Mouse (Mus musculus) lung, embryonic 14.5 days (tissue): ENCODE data around the gene Rab42. TPM values are rescaled to one million over a fixed set of nuclear protein-coding genes. Genes with fewer than 3 reads are reported as not detected.

ENCODE experiments used
- ATAC-seq: fragments of 200-750 bp; cut with Nextera tagmentation; 2 replicates; pipeline ENCODE4 v1.8.0; 2017; ENCODE audit warnings: mild to moderate bottlenecking, moderate TSS enrichment, moderate library complexity; ENCODE audit not compliant: insufficient read depth
- DNase-seq: peaks from one replicate; pipeline ENCODE4 v3.0.0-alpha.2; 2015
- H3K27ac ChIP-seq: fragments of 300-500 bp; sonication (generic); 2 replicates; pipeline ENCODE4 v1.5.1; 2014; ENCODE audit warnings: low read depth, mild to moderate bottlenecking, moderate library complexity
- H3K27me3 ChIP-seq: fragments of 300-500 bp; sonication (generic); 2 replicates; pipeline ENCODE4 v1.6.1; 2014; ENCODE audit warnings: low read length, control low read depth; ENCODE audit not compliant: insufficient read depth
- H3K36me3 ChIP-seq: fragments of 300-500 bp; sonication (generic); 2 replicates; pipeline ENCODE4 v1.6.1; 2014; ENCODE audit warnings: control low read depth; ENCODE audit not compliant: insufficient read depth
- H3K4me1 ChIP-seq: fragments of 300-500 bp; sonication (generic); 2 replicates; pipeline ENCODE4 v1.6.1; 2014; ENCODE audit warnings: antibody characterized with exemption, control low read depth; ENCODE audit not compliant: insufficient read depth
- H3K4me2 ChIP-seq: fragments of 300-500 bp; sonication (generic); 2 replicates; pipeline ENCODE4 v1.6.1; 2014; ENCODE audit warnings: mild to moderate bottlenecking
- H3K4me3 ChIP-seq: fragments of 300-500 bp; sonication (generic); 2 replicates; pipeline ENCODE4 v1.5.1; 2014; ENCODE audit warnings: low read depth, low read length
- H3K9ac ChIP-seq: fragments of 300-500 bp; sonication (generic); 2 replicates; pipeline ENCODE4 v1.6.1; 2014
- H3K9me3 ChIP-seq: fragments of 300-500 bp; sonication (generic); 2 replicates; pipeline ENCODE4 v1.6.1; 2016; ENCODE audit warnings: low read depth, low read length, control low read depth
- CTCF ChIP-seq: IDR thresholded peaks from 2 replicates; pipeline ENCODE4 v1.5.1; 2016; ENCODE audit warnings: antibody characterized with exemption, low read depth
- WGBS: fragments of 180-500 bp; shearing (Covaris S2); extraction: QIAGEN DNeasy Blood & Tissue Kit; methylation state at CpG from one replicate; pipeline ENCODE4 v1.1.7; 2014; 5-methylcytosine and 5-hydroxymethylcytosine counted together
- polyA plus RNA-seq: library from polyadenylated mRNA; unstranded; fragments of >200 nt; fragmentation: Nextera tagmentation; extraction: Ambion mirVana; gene quantifications from 2 replicates; pipeline ENCODE4 v1.2.1, GENCODE M21; 2014

The Rab42 gene
- polyA plus RNA-seq, 1 experiment from 2014 or later, result 1.9 TPM

DNA sequence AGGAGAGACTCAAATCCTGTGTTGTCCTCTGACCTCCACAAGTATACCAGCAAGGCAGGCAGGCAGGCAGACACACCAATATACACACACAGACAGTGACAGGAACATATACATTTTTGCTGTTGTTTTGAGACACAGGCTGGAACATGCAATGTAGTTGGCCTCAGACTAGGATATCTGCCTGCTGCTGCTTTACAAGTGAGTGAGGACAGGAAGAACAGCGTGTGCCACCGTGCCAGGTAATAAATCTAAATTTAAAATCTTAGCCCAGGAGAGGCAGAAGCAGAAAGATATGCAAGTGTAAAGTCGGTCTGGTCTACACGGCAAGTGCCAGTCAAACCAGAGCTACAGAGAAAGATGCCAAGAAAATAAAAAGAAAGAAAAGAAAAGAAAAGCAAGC is 43.9 kb downstream of the Rab42 start:
- no peak overlapping the region for H3K4me3 ChIP-seq
- H3K27ac ChIP-seq, result no peak overlapping the region

DNA sequence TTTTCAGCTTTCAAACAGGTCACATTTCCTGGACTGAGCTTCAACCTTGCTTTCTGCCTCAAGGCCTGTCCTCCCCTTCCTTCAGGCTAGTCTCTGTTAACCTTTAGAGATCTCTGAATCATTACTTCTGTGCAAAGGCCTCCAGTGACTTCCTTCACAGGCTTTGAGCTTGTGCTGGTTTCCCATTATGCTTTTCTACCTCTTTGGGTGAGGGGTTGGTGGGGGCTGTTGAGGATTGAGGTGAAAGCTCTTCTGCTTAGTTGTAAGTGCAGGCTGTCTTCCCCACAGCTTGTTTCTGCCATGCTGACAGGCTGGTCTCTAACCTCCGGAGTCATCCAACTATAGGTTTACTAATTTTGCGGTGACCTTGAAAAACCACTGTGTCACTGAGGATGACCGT is 46.8 kb downstream of the Rab42 start:
- H3K27ac ChIP-seq, result no peak overlapping the region

More for the DNA sequence above, 43.9 kb downstream of the Rab42 start:
- Histone ChIP-seq H3K9ac (no peak overlapping the region), H3K9me3 (no peaks in the 10 kb centered on the region), H3K36me3 (peaks cover 6% of the 10 kb centered on the region; the same call in 1 of the 2 replicates), H3K4me2 (peak overlapping the region; percentile 89), H3K4me1 (peaks cover 14% of the 10 kb centered on the region; the same call in 1 of the 2 replicates), H3K27me3 (no peaks in the 10 kb centered on the region)
- TF ChIP-seq CTCF, result no peak
- ATAC-seq, result no peak
- no peak for DNase-seq
- WGBS, result 75% methylated on average over 4 of the region's 4 CpGs

DNA sequence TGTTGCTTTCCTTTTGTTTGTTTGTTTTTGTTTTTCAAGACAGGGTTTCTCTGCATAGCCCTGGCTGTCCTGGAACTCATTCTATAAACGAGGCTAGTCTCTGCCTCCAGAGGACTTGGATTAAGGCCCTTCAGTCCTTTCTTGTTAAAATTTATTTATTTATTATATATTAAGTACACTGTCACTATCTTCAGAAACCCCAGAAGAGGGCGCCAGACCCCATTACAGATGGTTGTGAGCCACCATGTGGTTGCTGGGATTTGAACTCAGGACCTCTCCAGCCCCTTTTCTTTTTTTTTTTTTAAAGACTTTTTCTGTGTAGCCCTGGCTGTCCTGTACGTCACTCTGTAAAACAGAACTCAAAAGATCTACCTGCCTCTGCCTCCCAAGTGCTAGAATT is 48.2 kb downstream of the Rab42 start:
- no peak overlapping the region for H3K9ac ChIP-seq
- no peaks in the 10 kb centered on the region for H3K27me3 ChIP-seq
- peaks cover 7% of the 10 kb centered on the region; the same call in 1 of the 2 replicates for H3K4me1 ChIP-seq
- H3K4me3 ChIP-seq, result no peak overlapping the region
- H3K9me3 ChIP-seq, result no peaks in the 10 kb centered on the region
- no peak overlapping the region for H3K4me2 ChIP-seq
- ATAC-seq, result no peak
- TF ChIP-seq CTCF, result peak; percentile 7; the same call in 1 of the 2 replicates
- no peak overlapping the region for H3K27ac ChIP-seq
- peaks cover 26% of the 10 kb centered on the region for H3K36me3 ChIP-seq
- 69% methylated on average over 3 of the region's 3 CpGs for WGBS
- DNase-seq, result no peak

More for the DNA sequence above, 46.8 kb downstream of the Rab42 start:
- no peak for TF ChIP-seq CTCF
- no peak overlapping the region for H3K9ac ChIP-seq
- H3K4me3 ChIP-seq, result no peak overlapping the region
- WGBS, result 90% methylated on average over 3 of the region's 3 CpGs
- no peaks in the 10 kb centered on the region for H3K27me3 ChIP-seq
- peaks cover 8% of the 10 kb centered on the region; the same call in 1 of the 2 replicates for H3K4me1 ChIP-seq
- DNase-seq (no peak), ATAC-seq (no peak)
- no peak overlapping the region for H3K4me2 ChIP-seq
- H3K36me3 ChIP-seq, result peaks cover 12% of the 10 kb centered on the region
- H3K9me3 ChIP-seq, result no peaks in the 10 kb centered on the region

DNA sequence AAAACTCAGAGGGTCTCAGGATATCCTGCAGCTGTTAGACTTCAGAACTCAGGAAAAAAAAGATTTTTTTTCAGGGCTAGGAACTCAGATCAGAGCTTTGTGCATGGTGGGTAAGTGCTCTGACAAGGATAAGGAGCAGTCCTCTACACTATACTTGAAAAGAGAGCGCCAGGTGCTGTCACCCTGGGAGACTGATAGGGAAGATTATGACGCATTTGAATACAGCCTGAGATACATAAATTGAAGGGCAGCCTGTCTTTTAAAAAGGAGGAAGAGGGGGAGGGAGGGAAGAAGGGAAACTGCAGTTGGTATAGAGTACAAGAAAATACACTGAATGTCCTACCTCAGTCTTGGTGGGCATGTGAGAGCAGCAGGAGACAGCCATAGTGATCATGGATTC is 49.6 kb downstream of the Rab42 start:
- no peak overlapping the region; the same call in 1 of the 2 replicates for H3K27ac ChIP-seq
- WGBS, result 60% methylated on average over 2 of the region's 2 CpGs
- no peaks in the 10 kb centered on the region for H3K9me3 ChIP-seq
- ATAC-seq, result no peak
- H3K9ac ChIP-seq, result no peak overlapping the region
- H3K27me3 ChIP-seq, result no peaks in the 10 kb centered on the region
- TF ChIP-seq CTCF, result no peak
- no peak overlapping the region for H3K4me3 ChIP-seq
- peaks cover 37% of the 10 kb centered on the region for H3K36me3 ChIP-seq
- H3K4me2 ChIP-seq, result no peak overlapping the region
- H3K4me1 ChIP-seq, result no peaks in the 10 kb centered on the region
- no peak for DNase-seq

DNA sequence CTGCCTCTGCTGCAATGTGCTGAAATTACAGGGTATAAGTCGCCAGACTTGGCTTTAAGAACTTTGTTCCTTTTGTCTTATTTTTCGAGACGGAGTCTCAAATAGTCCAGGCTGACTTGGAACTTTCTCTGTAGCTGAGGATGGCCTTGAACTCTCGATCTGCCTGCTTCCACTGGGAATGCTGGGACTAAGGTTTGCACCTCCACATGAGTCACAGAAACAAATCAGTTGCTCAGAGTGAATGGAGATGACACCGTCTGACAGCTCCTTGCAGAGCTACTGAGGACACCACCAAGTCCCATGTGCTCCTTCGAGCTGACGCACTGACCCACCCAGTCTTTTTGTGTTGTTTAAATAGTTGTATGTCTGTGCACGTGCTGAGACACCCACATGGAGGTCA is 50.1 kb downstream of the Rab42 start:
- H3K9ac ChIP-seq, result no peak overlapping the region
- peaks cover 40% of the 10 kb centered on the region for H3K36me3 ChIP-seq
- 79% methylated on average over 8 of the region's 8 CpGs for WGBS
- H3K4me3 ChIP-seq, result no peak overlapping the region
- DNase-seq, result no peak
- H3K4me2 ChIP-seq, result no peak overlapping the region
- no peaks in the 10 kb centered on the region for H3K4me1 ChIP-seq
- H3K9me3 ChIP-seq, result no peaks in the 10 kb centered on the region
- no peak overlapping the region for H3K27ac ChIP-seq
- TF ChIP-seq CTCF, result no peak
- no peak for ATAC-seq
- H3K27me3 ChIP-seq, result no peaks in the 10 kb centered on the region

Other genes with a start within 250 kb of the Rab42 start
- 0.08 and 0.11 TPM in 2 replicates for gene Gm10300, start 228.7 kb downstream of the Rab42 start, polyA plus RNA-seq
- 79.1 and 86.3 TPM in 2 replicates for gene Epb41, start 228.1 kb downstream of the Rab42 start, polyA plus RNA-seq
- 0.04 TPM in 1 of 2 replicates, not detected in the other for gene Oprd1, start 158.9 kb downstream of the Rab42 start, polyA plus RNA-seq
- gene Ythdf2, start 91.1 kb downstream of the Rab42 start, polyA plus RNA-seq, result 121 and 132 TPM in 2 replicates
- 33.1 and 39.5 TPM in 2 replicates for gene Gmeb1, start 41.8 kb downstream of the Rab42 start, polyA plus RNA-seq
- 48.7 and 49.1 TPM in 2 replicates for gene Taf12, start 29.0 kb downstream of the Rab42 start, polyA plus RNA-seq
- 69.9 and 71.8 TPM in 2 replicates for gene Trnau1ap, start 26.2 kb upstream of the Rab42 start, polyA plus RNA-seq
- gene Rcc1, start 50.2 kb upstream of the Rab42 start, polyA plus RNA-seq, result 67.5 and 77.0 TPM in 2 replicates
- 23.3 and 23.9 TPM in 2 replicates for gene Phactr4, start 119.1 kb upstream of the Rab42 start, polyA plus RNA-seq
- gene Med18, start 160.5 kb upstream of the Rab42 start, polyA plus RNA-seq, result 20.0 and 20.1 TPM in 2 replicates
- 7.8 and 8.6 TPM in 2 replicates for gene Sesn2, start 207.1 kb upstream of the Rab42 start, polyA plus RNA-seq
- gene Atpif1, start 230.3 kb upstream of the Rab42 start, polyA plus RNA-seq, result 1,179 and 1,189 TPM in 2 replicates
- gene Dnajc8, start 232.2 kb upstream of the Rab42 start, polyA plus RNA-seq, result 191 TPM in 2 replicates